Mouse (Mus musculus) naive thymus-derived CD4-positive, alpha-beta T cell, adult 5 months (primary cell): ENCODE results near the gene Kdelc1. TPM values are rescaled to one million over a fixed set of nuclear protein-coding genes. Genes with fewer than 3 reads are reported as not detected.

Experiments
- polyA plus RNA-seq: library from polyadenylated mRNA; unstranded; fragments of 100-300 nt; shearing (Covaris generic); gene quantifications from one replicate; pipeline ENCODE4 v1.2.1, GENCODE M21; 2017

Kdelc1 gene
- polyA plus RNA-seq, result 5.0 TPM

GRCm38 (mm10) chr1:44118239-44119054 is at the start of gene Kdelc1, which contains the start of gene Bivm:
Kdelc1 (minus strand) TSS chr1:44118808.
Bivm (plus strand) TSS chr1:44118957.

GRCm38 (mm10) chr1:44147563-44148381 is 29.2 kb upstream of the Kdelc1 start, which contains the start of gene Ercc5:
Ercc5 (plus strand) TSS chr1:44147744.

GRCm38 (mm10) chr1:44102259-44102717 is 16.3 kb downstream of the Kdelc1 start, which contains the start of gene Tex30:
Tex30 (minus strand) TSS chr1:44102441.

GRCm38 (mm10) chr1:44061836-44062235 is 56.8 kb downstream of the Kdelc1 start, which contains the start of gene Gm8251:
Gm8251 (minus strand) TSS chr1:44061936.

Other genes with a start within 250 kb of the Kdelc1 start
- gene Tpp2, start 185.2 kb downstream of the Kdelc1 start, polyA plus RNA-seq, result 224 TPM
- 0.55 TPM for gene Mettl21c, start 98.8 kb downstream of the Kdelc1 start, polyA plus RNA-seq
- 0.29 TPM for gene Gm8251, start 56.9 kb downstream of the Kdelc1 start, polyA plus RNA-seq
- gene Tex30, start 16.4 kb downstream of the Kdelc1 start, polyA plus RNA-seq, result 130 TPM
- 4.2 TPM for gene Bivm, start 149 bp upstream of the Kdelc1 start, polyA plus RNA-seq
- gene Ercc5, start 28.9 kb upstream of the Kdelc1 start, polyA plus RNA-seq, result 28.6 TPM
- gene Mettl21e, start 100.2 kb upstream of the Kdelc1 start, polyA plus RNA-seq, result not detected